8 mouse cellular contexts compared by ENCODE assay signal in the genomic region with DNA sequence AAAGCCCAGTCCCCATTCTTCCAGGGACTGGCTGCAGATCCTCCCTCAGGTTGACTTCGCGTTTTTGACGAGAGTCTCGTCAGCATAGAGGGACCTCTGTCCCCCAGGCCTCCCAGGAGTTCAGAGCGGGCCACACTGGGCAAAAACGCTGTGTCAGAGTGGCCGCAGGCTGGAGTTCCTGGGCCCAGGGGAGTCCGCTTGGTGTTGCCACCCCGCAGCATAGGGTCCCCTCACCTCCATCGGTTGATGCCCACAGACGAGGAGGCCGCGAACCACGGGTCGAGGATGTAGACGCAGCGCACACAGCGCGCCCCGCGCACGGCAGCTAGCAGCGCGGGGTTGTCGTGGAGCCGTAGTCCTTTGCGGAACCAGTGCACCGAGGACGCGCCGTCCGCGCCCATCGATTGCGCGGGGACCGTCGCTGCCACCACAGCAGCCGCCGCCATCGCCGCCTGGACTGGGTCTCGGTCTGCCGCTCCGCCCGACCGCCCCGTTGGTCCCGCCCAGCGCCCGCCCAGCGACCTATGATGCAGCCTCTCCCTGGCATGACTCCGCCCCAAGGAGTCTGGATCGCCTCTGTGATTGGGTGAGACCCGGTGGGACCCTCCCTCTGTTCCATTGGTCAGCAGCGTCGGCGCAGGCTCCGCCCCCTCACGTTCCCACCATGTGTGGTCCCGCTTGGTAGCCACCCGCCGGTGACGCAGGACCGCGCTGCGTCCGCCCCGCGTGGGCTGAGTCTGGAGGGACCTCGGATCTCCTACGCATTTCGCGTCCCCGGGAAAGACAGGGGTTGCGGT. TPM values are rescaled to one million over a fixed set of nuclear protein-coding genes. Genes with fewer than 3 reads are reported as not detected.
DNase-seq lines count a peak whose midpoint lies in the region; ATAC-seq and TF ChIP-seq lines count a peak whose summit lies in the region.

A gene (minus strand): TSS at position 466 of the 797 bp plus-strand sequence.

- no peak for TF ChIP-seq CTCF in lung, postnatal 0 days (IDR thresholded peaks at IDR 0.05)

- H3K27me3 ChIP-seq in hindbrain, embryonic 10.5 days (ENCODE audit: insufficient read depth, poor library complexity, severe bottlenecking): peaks cover 9% of the 10 kb centered on the region; the same call in 1 of the 2 replicates
- no peaks in the 10 kb centered on the region for H3K27me3 ChIP-seq in lung, postnatal 0 days (replicated peaks; ENCODE audit: insufficient read depth, low read length)

- under 1% methylated on average over 76 of the region's 76 CpGs for WGBS in hindbrain, embryonic 10.5 days
- WGBS in lung, postnatal 0 days: under 1% methylated on average over 73 of the region's 76 CpGs

- H3K9ac ChIP-seq in lung, postnatal 0 days (replicated peaks; ENCODE audit: low read depth): peak within 1 kb of the TSS; percentile 95

- H3K4me2 ChIP-seq in lung, postnatal 0 days (replicated peaks; ENCODE audit: low read depth, low read length): peak within 1 kb of the TSS; percentile 78

- peak within 1 kb of the TSS; percentile 91 for H3K27ac ChIP-seq in hindbrain, embryonic 10.5 days
- H3K27ac ChIP-seq in lung, postnatal 0 days (ENCODE audit: low read length): peak within 1 kb of the TSS; percentile 95

- H3K4me3 ChIP-seq in hindbrain, embryonic 10.5 days: peak within 1 kb of the TSS; percentile 95
- peak within 1 kb of the TSS; percentile 93 for H3K4me3 ChIP-seq in lung, postnatal 0 days (ENCODE audit: low read depth, low read length)

- peak; percentile 81 for ATAC-seq in frontal cortex, adult (ENCODE audit: low TSS enrichment)
- ATAC-seq in lung, postnatal 0 days: peak; percentile 94

- no peak for TF ChIP-seq EP300 in lung, postnatal 0 days (IDR thresholded peaks at IDR 0.05)

- H3K4me1 ChIP-seq in hindbrain, embryonic 10.5 days (replicated peaks): peaks cover 61% of the 10 kb centered on the region
- H3K4me1 ChIP-seq in lung, postnatal 0 days (ENCODE audit: insufficient read depth, low read depth, low read length): peaks cover 35% of the 10 kb centered on the region; the same call in 1 of the 2 replicates

- DNase-seq in MN1 (ENCODE audit: low spot score): peak; percentile 99
- DNase-seq in cerebellum, adult 9-10 months: peak; percentile 99
- peak; percentile 99 for DNase-seq in hindbrain, embryonic 10.5 days (ENCODE audit: low spot score)
- DNase-seq in layer of hippocampus, adult 9-11 months: peak; percentile 99
- peak; percentile 99 for DNase-seq in lung, postnatal 0 days (ENCODE audit: low spot score)
- peak; percentile 94 for DNase-seq in ovary, postnatal 14 days (ENCODE audit: low spot score)
- DNase-seq in thymus, postnatal 14 days: peak; percentile 98

- H3K9me3 ChIP-seq in hindbrain, embryonic 10.5 days: no peaks in the 10 kb centered on the region
- no peaks in the 10 kb centered on the region for H3K9me3 ChIP-seq in lung, postnatal 0 days (ENCODE audit: low read length)

- H3K36me3 ChIP-seq in hindbrain, embryonic 10.5 days: no peaks in the 10 kb centered on the region
- no peaks in the 10 kb centered on the region for H3K36me3 ChIP-seq in lung, postnatal 0 days (ENCODE audit: insufficient read depth, low read length)

RNA-seq across cellular contexts. Expression of the gene that starts here (rescaled TPM):
- 26.0 and 31.7 TPM in 2 replicates for polyA plus RNA-seq in hindbrain, embryonic 10.5 days (2016; fragmentation: Nextera tagmentation; extraction: Ambion mirVana)
- polyA plus RNA-seq in lung, postnatal 0 days (2015; fragmentation: Nextera tagmentation; extraction: Ambion mirVana): 36.3 and 36.6 TPM in 2 replicates

Comparison
In these comparisons a context has a peak if more than half of its experiments do, and no peak if none do; other contexts are left out.
1. Peak in every context shown above with its lines: DNase-seq, ATAC-seq, H3K4me3 ChIP-seq and H3K27ac ChIP-seq.